Mouse (Mus musculus): Measurements from ENCODE around the gene Angel2.

GRCm38 (mm10) chr1:190974191-190974590 is 49.3 kb downstream of the Angel2 start:
- TF ChIP-seq POLR2A (IDR thresholded peaks at IDR 0.05; ENCODE audit: extremely low read depth, insufficient read depth, low read length) (no peak), CTCF (IDR thresholded peaks at IDR 0.05; ENCODE audit: low read depth, low read length) (no peak)
